Mouse (Mus musculus) neural tube, embryonic 11.5 days (tissue): ENCODE data around the gene Fmnl1. TPM values are rescaled to one million over a fixed set of nuclear protein-coding genes. Genes with fewer than 3 reads are reported as not detected.

Source experiments
- ATAC-seq: fragments of 200-750 bp; cut with Nextera tagmentation; 2 replicates; pipeline ENCODE4 v1.8.0; 2017; ENCODE audit warnings: moderate number of reproducible peaks, mild to moderate bottlenecking, moderate TSS enrichment, moderate library complexity; ENCODE audit not compliant: insufficient read depth, low FRiP score, low TSS enrichment
- DNase-seq: peaks from one replicate; pipeline ENCODE4 v3.0.0-alpha.2; 2015; ENCODE audit warnings: low spot score
- H3K27ac ChIP-seq: fragments of 300-500 bp; sonication (generic); 2 replicates; pipeline ENCODE4 v1.5.1; 2014; ENCODE audit warnings: low read depth, mild to moderate bottlenecking, low read length
- H3K27me3 ChIP-seq: fragments of 300-500 bp; sonication (generic); 2 replicates; pipeline ENCODE4 v1.6.1; 2014; ENCODE audit warnings: mild to moderate bottlenecking, low read length, mixed read lengths; ENCODE audit not compliant: control insufficient read depth, insufficient read depth
- H3K36me3 ChIP-seq: fragments of 300-500 bp; sonication (generic); 2 replicates; pipeline ENCODE4 v1.6.1; 2014; ENCODE audit warnings: mild to moderate bottlenecking, low read length, moderate library complexity, mixed read lengths; ENCODE audit not compliant: control insufficient read depth, insufficient read depth
- H3K4me1 ChIP-seq: fragments of 300-500 bp; sonication (generic); 2 replicates; pipeline ENCODE4 v1.6.1; 2014; ENCODE audit warnings: low read length, mixed read lengths; ENCODE audit not compliant: control insufficient read depth, insufficient read depth
- H3K4me2 ChIP-seq: fragments of 300-500 bp; sonication (generic); 2 replicates; pipeline ENCODE4 v1.6.1; 2014; ENCODE audit warnings: low read depth, mild to moderate bottlenecking, moderate library complexity
- H3K4me3 ChIP-seq: fragments of 300-500 bp; sonication (generic); 2 replicates; pipeline ENCODE4 v1.5.1; 2014; ENCODE audit warnings: low read depth, low read length
- H3K9ac ChIP-seq: fragments of 300-500 bp; sonication (generic); 2 replicates; pipeline ENCODE4 v1.6.1; 2014; ENCODE audit warnings: mild to moderate bottlenecking, low read length
- H3K9me3 ChIP-seq: fragments of 300-500 bp; sonication (generic); 2 replicates; pipeline ENCODE4 v1.6.1; 2016; ENCODE audit warnings: low read length; ENCODE audit not compliant: control insufficient read depth
- WGBS: fragments of 180-500 bp; shearing (Covaris S2); extraction: QIAGEN DNeasy Blood & Tissue Kit; methylation state at CpG from one replicate; pipeline ENCODE4 v1.1.7; 2014; 5-methylcytosine and 5-hydroxymethylcytosine counted together
- polyA plus RNA-seq: library from polyadenylated mRNA; unstranded; fragments of >200 nt; fragmentation: Nextera tagmentation; extraction: Ambion mirVana; gene quantifications from 2 replicates; pipeline ENCODE4 v1.2.1, GENCODE M21; 2014

Fmnl1 gene
- polyA plus RNA-seq, 1 experiment from 2014 or later, result 1.2 TPM

- no peak overlapping the region for H3K9ac ChIP-seq
- H3K36me3 ChIP-seq, result peaks cover 7% of the 10 kb centered on the region; the same call in 1 of the 2 replicates
- H3K27ac ChIP-seq, result no peak overlapping the region
- H3K4me3 ChIP-seq, result no peak overlapping the region
- no peaks in the 10 kb centered on the region for H3K4me1 ChIP-seq
- ATAC-seq, result no peak
- no peaks in the 10 kb centered on the region for H3K27me3 ChIP-seq
- DNase-seq, result no peak
- no peaks in the 10 kb centered on the region for H3K9me3 ChIP-seq
- H3K4me2 ChIP-seq, result no peak overlapping the region
- WGBS, result 68% methylated on average over 1 of the region's 1 CpGs
Observed at GRCm38 (mm10) chr11:103234447-103234846, 63.5 kb downstream of the Fmnl1 start.

- H3K9me3 ChIP-seq, result no peaks in the 10 kb centered on the region
- ATAC-seq (no peak), DNase-seq (no peak)
- H3K4me3 ChIP-seq, result no peak overlapping the region
- H3K36me3 ChIP-seq, result peaks cover 3% of the 10 kb centered on the region; the same call in 1 of the 2 replicates
- no peaks in the 10 kb centered on the region for H3K27me3 ChIP-seq
- H3K4me1 ChIP-seq, result no peaks in the 10 kb centered on the region
- no peak overlapping the region for H3K9ac ChIP-seq
- 68% methylated on average over 11 of the region's 11 CpGs for WGBS
- no peak overlapping the region for H3K4me2 ChIP-seq
- no peak overlapping the region for H3K27ac ChIP-seq
Observed at GRCm38 (mm10) chr11:103235702-103236101, 64.8 kb downstream of the Fmnl1 start.

GRCm38 (mm10) chr11:103236431-103236830 is 65.5 kb downstream of the Fmnl1 start:
- no peak overlapping the region for H3K9ac ChIP-seq
- H3K27me3 ChIP-seq, result no peaks in the 10 kb centered on the region
- ATAC-seq (no peak), DNase-seq (no peak)
- no peak overlapping the region for H3K4me3 ChIP-seq
- H3K4me2 ChIP-seq, result no peak overlapping the region
- H3K36me3 ChIP-seq, result peaks cover 3% of the 10 kb centered on the region; the same call in 1 of the 2 replicates
- WGBS, result 85% methylated on average over 6 of the region's 6 CpGs
- no peak overlapping the region for H3K27ac ChIP-seq
- no peaks in the 10 kb centered on the region for H3K9me3 ChIP-seq
- no peaks in the 10 kb centered on the region for H3K4me1 ChIP-seq

- H3K9me3 ChIP-seq, result no peaks in the 10 kb centered on the region
- no peak for DNase-seq
- no peak overlapping the region for H3K4me3 ChIP-seq
- 85% methylated on average over 8 of the region's 10 CpGs for WGBS
- H3K27ac ChIP-seq, result no peak overlapping the region
- no peak for ATAC-seq
- H3K36me3 ChIP-seq, result peaks cover 3% of the 10 kb centered on the region; the same call in 1 of the 2 replicates
- no peaks in the 10 kb centered on the region for H3K27me3 ChIP-seq
- H3K4me1 ChIP-seq, result no peaks in the 10 kb centered on the region
- H3K9ac ChIP-seq, result no peak overlapping the region
- H3K4me2 ChIP-seq, result no peak overlapping the region
Observed at GRCm38 (mm10) chr11:103236903-103237302, 66.0 kb downstream of the Fmnl1 start.

GRCm38 (mm10) chr11:103237757-103238156 is 66.8 kb downstream of the Fmnl1 start:
- ATAC-seq, result no peak
- no peaks in the 10 kb centered on the region for H3K9me3 ChIP-seq
- H3K9ac ChIP-seq, result no peak overlapping the region
- no peak overlapping the region for H3K4me3 ChIP-seq
- no peak overlapping the region for H3K4me2 ChIP-seq
- 73% methylated on average over 9 of the region's 9 CpGs for WGBS
- H3K27me3 ChIP-seq, result no peaks in the 10 kb centered on the region
- peaks cover 3% of the 10 kb centered on the region; the same call in 1 of the 2 replicates for H3K36me3 ChIP-seq
- no peaks in the 10 kb centered on the region for H3K4me1 ChIP-seq
- H3K27ac ChIP-seq, result no peak overlapping the region
- DNase-seq, result no peak

GRCm38 (mm10) chr11:103240740-103241139 is 69.8 kb downstream of the Fmnl1 start:
- ATAC-seq (no peak), DNase-seq (no peak)
- no peaks in the 10 kb centered on the region for H3K27me3 ChIP-seq
- 62% methylated on average over 7 of the region's 7 CpGs for WGBS
- H3K4me1 ChIP-seq, result no peaks in the 10 kb centered on the region
- no peak overlapping the region for H3K9ac ChIP-seq
- no peak overlapping the region for H3K27ac ChIP-seq
- H3K36me3 ChIP-seq, result peaks cover 3% of the 10 kb centered on the region; the same call in 1 of the 2 replicates
- no peaks in the 10 kb centered on the region for H3K9me3 ChIP-seq
- H3K4me2 ChIP-seq, result no peak overlapping the region
- no peak overlapping the region for H3K4me3 ChIP-seq

GRCm38 (mm10) chr11:103244856-103245255 is 73.9 kb downstream of the Fmnl1 start:
- DNase-seq (no peak), ATAC-seq (no peak)
- Histone ChIP-seq H3K9ac (no peak overlapping the region), H3K4me2 (no peak overlapping the region), H3K27ac (no peak overlapping the region), H3K27me3 (no peaks in the 10 kb centered on the region), H3K4me1 (0 out of 2 replicates have a peak, but pooled peaks cover 3% of the 10 kb centered on the region), H3K9me3 (no peaks in the 10 kb centered on the region), H3K36me3 (no peaks in the 10 kb centered on the region), H3K4me3 (no peak overlapping the region)
- 90% methylated on average over 4 of the region's 4 CpGs for WGBS

- no peak for DNase-seq
- no peaks in the 10 kb centered on the region for H3K27me3 ChIP-seq
- H3K9me3 ChIP-seq, result no peaks in the 10 kb centered on the region
- ATAC-seq, result no peak
- H3K27ac ChIP-seq, result no peak overlapping the region
- WGBS, result 83% methylated on average over 10 of the region's 10 CpGs
- no peak overlapping the region for H3K4me2 ChIP-seq
- H3K4me3 ChIP-seq, result no peak overlapping the region
- H3K36me3 ChIP-seq, result no peaks in the 10 kb centered on the region
- 0 out of 2 replicates have a peak, but pooled peaks cover 3% of the 10 kb centered on the region for H3K4me1 ChIP-seq
- no peak overlapping the region for H3K9ac ChIP-seq
Observed at GRCm38 (mm10) chr11:103246081-103246730, 75.3 kb downstream of the Fmnl1 start.

- DNase-seq, result no peak
- no peak overlapping the region for H3K4me2 ChIP-seq
- H3K4me3 ChIP-seq, result no peak overlapping the region
- no peak overlapping the region for H3K9ac ChIP-seq
- no peaks in the 10 kb centered on the region for H3K36me3 ChIP-seq
- no peaks in the 10 kb centered on the region for H3K9me3 ChIP-seq
- no peak overlapping the region for H3K27ac ChIP-seq
- no peaks in the 10 kb centered on the region for H3K27me3 ChIP-seq
- 0 out of 2 replicates have a peak, but pooled peaks cover 3% of the 10 kb centered on the region for H3K4me1 ChIP-seq
- no peak for ATAC-seq
- WGBS, result 75% methylated on average over 4 of the region's 4 CpGs
Observed at GRCm38 (mm10) chr11:103246731-103247290, 75.9 kb downstream of the Fmnl1 start.
